Mouse (Mus musculus) MEL (cell line): ENCODE results near the gene Gm340. TPM values are rescaled to one million over a fixed set of nuclear protein-coding genes. Genes with fewer than 3 reads are reported as not detected.

Source experiments
- DNase-seq: peaks from one replicate; pipeline ENCODE4 v3.0.0; 2011; ENCODE audit warnings: low read depth, low spot score
- H3K27ac ChIP-seq: 2 replicates; pipeline ENCODE4 v1.5.1; 2012; ENCODE audit warnings: low read depth, mild to moderate bottlenecking, control low read depth, low read length, moderate library complexity; ENCODE audit not compliant: control insufficient read depth
- H3K27me3 ChIP-seq, 2 experiments: fragments of 150-350 bp in 1 of 2; sonication (generic) in 1 of 2; 2 replicates each; pipeline ENCODE4 v1.6.1; 2012; ENCODE audit warnings: low read length in 2 of 2, mild to moderate bottlenecking in 2 of 2, improper control_type of control experiment in 1 of 2, moderate library complexity in 1 of 2; ENCODE audit not compliant: insufficient read depth in 2 of 2, control insufficient read depth in 1 of 2
- H3K36me3 ChIP-seq, 2 experiments: 2 replicates each; pipeline ENCODE4 v1.6.1; 2012 to 2014; ENCODE audit warnings: low read length in 2 of 2, improper control_type of control experiment in 1 of 2, inconsistent platforms in 1 of 2, mild to moderate bottlenecking in 1 of 2; ENCODE audit not compliant: insufficient read depth in 2 of 2, control insufficient read depth in 1 of 2
- H3K4me1 ChIP-seq, 2 experiments: fragments of 150-350 bp in 1 of 2; sonication (generic) in 1 of 2; 2 replicates each; pipeline ENCODE4 v1.6.1; 2012; ENCODE audit warnings: low read length in 2 of 2, improper control_type of control experiment in 1 of 2, mild to moderate bottlenecking in 1 of 2; ENCODE audit not compliant: insufficient read depth in 2 of 2, control insufficient read depth in 1 of 2
- H3K4me3 ChIP-seq, 2 experiments: fragments of 150-350 bp in 1 of 2; sonication (generic) in 1 of 2; 2 replicates each; pipeline ENCODE4 v1.5.1; 2012; ENCODE audit warnings: low read depth in 2 of 2, low read length in 2 of 2, mild to moderate bottlenecking in 2 of 2, moderate library complexity in 2 of 2, control low read depth in 1 of 2, improper control_type of control experiment in 1 of 2; ENCODE audit not compliant: control insufficient read depth in 1 of 2, insufficient read depth in 1 of 2
- H3K79me2 ChIP-seq: 2 replicates; pipeline ENCODE4 v1.6.1; 2012; ENCODE audit warnings: mild to moderate bottlenecking, low read length, moderate library complexity; ENCODE audit not compliant: control insufficient read depth, poor library complexity, insufficient read depth
- H3K9ac ChIP-seq: 2 replicates; pipeline ENCODE4 v1.6.1; 2012; ENCODE audit warnings: low read depth, mild to moderate bottlenecking, control low read depth, low read length, moderate library complexity; ENCODE audit not compliant: control insufficient read depth, poor library complexity, severe bottlenecking
- H3K9me3 ChIP-seq: fragments of 150-350 bp; sonication (generic); replicated peaks from 2 replicates; pipeline ENCODE4 v1.6.1; 2012; ENCODE audit warnings: mild to moderate bottlenecking, low read length, improper control_type of control experiment, moderate library complexity; ENCODE audit not compliant: insufficient read depth
- CTCF ChIP-seq, 3 experiments: IDR thresholded peaks in 2 of 3; conservative IDR thresholded peaks in 1 of 3; 2 replicates each; pipeline ENCODE4 v1.5.1; 2011 to 2012; ENCODE audit warnings: low read length in 3 of 3, low read depth in 2 of 3, mild to moderate bottlenecking in 2 of 3, improper control_type of control experiment in 1 of 3, inconsistent platforms in 1 of 3, mixed read lengths in 1 of 3, moderate library complexity in 1 of 3; ENCODE audit not compliant: control insufficient read depth in 1 of 3, insufficient read depth in 1 of 3, poor library complexity in 1 of 3, severe bottlenecking in 1 of 3
- ELF1 ChIP-seq: IDR thresholded peaks from 2 replicates; pipeline ENCODE4 v1.6.1; 2014; ENCODE audit warnings: low read depth, mild to moderate bottlenecking, inconsistent platforms, low read length, improper control_type of control experiment, moderate library complexity
- EP300 ChIP-seq, 2 experiments: IDR thresholded peaks; 2 replicates each; pipeline ENCODE4 v1.6.1; 2011; ENCODE audit warnings: improper control_type of control experiment in 2 of 2, low read length in 2 of 2, low read depth in 1 of 2, mild to moderate bottlenecking in 1 of 2
- ETS1 ChIP-seq: IDR thresholded peaks from 2 replicates; pipeline ENCODE4 v1.6.1; 2012; ENCODE audit warnings: low read depth, mild to moderate bottlenecking, inconsistent platforms, low read length, improper control_type of control experiment, moderate library complexity
- GABPA ChIP-seq: IDR thresholded peaks from 2 replicates; pipeline ENCODE4 v1.6.1; 2012; ENCODE audit warnings: low read depth, mild to moderate bottlenecking, inconsistent platforms, low read length, improper control_type of control experiment, moderate library complexity
- GATA1 ChIP-seq: IDR thresholded peaks from 2 replicates; pipeline ENCODE4 v1.6.1; 2011; ENCODE audit warnings: low read depth, low read length, improper control_type of control experiment
- JUND ChIP-seq: IDR thresholded peaks from 2 replicates; pipeline ENCODE4 v1.6.1; 2011; ENCODE audit warnings: low read depth, mild to moderate bottlenecking, improper control_type of control experiment, low read length
- KAT2A ChIP-seq: conservative IDR thresholded peaks from 2 replicates; pipeline ENCODE4 v1.6.1; 2012; ENCODE audit warnings: low read depth, low read length, improper control_type of control experiment, inconsistent platforms
- MAFK ChIP-seq: IDR thresholded peaks from 2 replicates; pipeline ENCODE4 v1.6.1; 2011; ENCODE audit warnings: low read depth, mild to moderate bottlenecking, low read length, improper control_type of control experiment, borderline replicate concordance
- MAX ChIP-seq: IDR thresholded peaks from 2 replicates; pipeline ENCODE4 v1.6.1; 2011; ENCODE audit warnings: low read length, improper control_type of control experiment
- MAZ ChIP-seq: IDR thresholded peaks from 2 replicates; pipeline ENCODE4 v1.6.1; 2012; ENCODE audit warnings: low read depth, mild to moderate bottlenecking, inconsistent platforms, low read length, improper control_type of control experiment
- MXI1 ChIP-seq: IDR thresholded peaks from 2 replicates; pipeline ENCODE4 v1.6.1; 2011; ENCODE audit warnings: mild to moderate bottlenecking, low read depth, low read length, improper control_type of control experiment
- MYC ChIP-seq: IDR thresholded peaks from 2 replicates; pipeline ENCODE4 v1.6.1; 2011; ENCODE audit warnings: low read depth, mild to moderate bottlenecking, low read length, improper control_type of control experiment, moderate library complexity
- NRF1 ChIP-seq: IDR thresholded peaks from 2 replicates; pipeline ENCODE4 v1.6.1; 2014; ENCODE audit warnings: low read depth, mild to moderate bottlenecking, inconsistent platforms, low read length, improper control_type of control experiment, moderate library complexity; ENCODE audit not compliant: poor library complexity, insufficient read depth, severe bottlenecking
- POLR2A ChIP-seq, 2 experiments: IDR thresholded peaks; 2 replicates each; pipeline ENCODE4 v1.6.1; 2011 to 2012; ENCODE audit warnings: low read length in 2 of 2, mild to moderate bottlenecking in 2 of 2, control low read depth in 1 of 2, improper control_type of control experiment in 1 of 2, low read depth in 1 of 2, moderate library complexity in 1 of 2; ENCODE audit not compliant: control insufficient read depth in 1 of 2, insufficient read depth in 1 of 2, poor library complexity in 1 of 2
- POLR2AphosphoS2 ChIP-seq: IDR thresholded peaks from 2 replicates; pipeline ENCODE4 v1.6.1; 2011; ENCODE audit warnings: low read length, improper control_type of control experiment
- POLR2AphosphoS5 ChIP-seq: IDR thresholded peaks from 2 replicates; pipeline ENCODE4 v1.6.1; 2012; ENCODE audit warnings: low read depth, borderline replicate concordance, mild to moderate bottlenecking, inconsistent platforms, low read length, moderate library complexity, mixed read lengths
- RAD21 ChIP-seq: IDR thresholded peaks from 2 replicates; pipeline ENCODE4 v1.6.1; 2011; ENCODE audit warnings: mild to moderate bottlenecking, low read depth, low read length, improper control_type of control experiment
- RCOR1 ChIP-seq: IDR thresholded peaks from 2 replicates; pipeline ENCODE4 v1.6.1; 2012; ENCODE audit warnings: low read depth, mild to moderate bottlenecking, inconsistent platforms, low read length, improper control_type of control experiment
- SIN3A ChIP-seq: IDR thresholded peaks from 2 replicates; pipeline ENCODE4 v1.6.1; 2012; ENCODE audit warnings: low read length, improper control_type of control experiment, inconsistent platforms
- TAL1 ChIP-seq: IDR thresholded peaks from 2 replicates; pipeline ENCODE4 v1.6.1; 2012; ENCODE audit warnings: mild to moderate bottlenecking, inconsistent platforms, low read length, moderate library complexity, mixed read lengths
- TCF12 ChIP-seq: IDR thresholded peaks from 2 replicates; pipeline ENCODE4 v1.6.1; 2014; ENCODE audit warnings: low read depth, mild to moderate bottlenecking, inconsistent platforms, low read length, improper control_type of control experiment, moderate library complexity
- USF1 ChIP-seq: IDR thresholded peaks from 2 replicates; pipeline ENCODE4 v1.6.1; 2014; ENCODE audit warnings: low read depth, mild to moderate bottlenecking, inconsistent platforms, low read length, improper control_type of control experiment, moderate library complexity
- ZC3H11A ChIP-seq: IDR thresholded peaks from 2 replicates; pipeline ENCODE4 v1.6.1; 2012; ENCODE audit warnings: low read depth, mild to moderate bottlenecking, inconsistent platforms, low read length, improper control_type of control experiment
- ZKSCAN1 ChIP-seq: IDR thresholded peaks from 2 replicates; pipeline ENCODE4 v1.6.1; 2012; ENCODE audit warnings: low read depth, mild to moderate bottlenecking, inconsistent platforms, low read length, improper control_type of control experiment, moderate library complexity
- polyA plus RNA-seq, 2 experiments: library from polyadenylated mRNA; stranded (reverse) in 1 of 2; unstranded in 1 of 2; fragments of >175 nt in 1 of 2; fragments of >200 nt in 1 of 2; gene quantifications; 2 replicates each; pipeline versions ENCODE4 v1.2.1 to v1.2.4; 2012; ENCODE audit warnings: low replicate concordance in 2 of 2, low read depth in 1 of 2; ENCODE audit not compliant: insufficient read length in 2 of 2, insufficient read depth in 1 of 2, missing spikeins in 1 of 2
- total RNA-seq: library from RNA; depleted of rRNA; stranded (reverse); fragments of 300-350 nt; gene quantifications from 2 replicates; pipeline ENCODE4 v1.2.3, GENCODE M21; 2012

The Gm340 gene
- total and polyA plus RNA-seq, 3 experiments, result 11.0 to 38.9 (median 17.4) TPM

DNA sequence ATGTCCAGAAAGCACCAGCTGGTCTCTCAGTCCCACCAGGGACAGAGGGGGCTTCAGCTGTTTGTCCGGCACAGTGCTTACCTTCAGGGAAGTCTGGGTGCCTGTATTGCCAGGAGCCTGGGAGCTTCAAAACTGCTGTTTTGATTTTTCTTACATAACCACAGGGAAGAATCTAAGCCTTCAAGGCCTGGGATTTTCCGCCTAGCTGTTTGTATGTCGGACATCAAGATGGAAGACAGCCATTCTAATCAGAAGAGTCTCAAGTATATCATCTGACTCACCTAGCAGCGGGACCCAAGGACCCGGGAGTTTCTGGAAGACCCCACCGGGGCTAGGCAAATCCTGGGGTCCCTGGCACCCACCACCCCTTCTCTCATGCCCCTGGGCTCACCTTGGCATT, 34.1 kb downstream of the Gm340 start:
- no peak for DNase-seq
- Histone ChIP-seq H3K27ac (no peak overlapping the region), H3K27me3 (peaks cover 9 to 19% of the 10 kb centered on the region in 2 experiments), H3K4me1 (no peaks in the 10 kb centered on the region), H3K36me3 (no peaks in the 10 kb centered on the region), H3K9me3 (no peaks in the 10 kb centered on the region), H3K79me2 (no peaks in the 10 kb centered on the region), H3K4me3 (no peak overlapping the region), H3K9ac (no peak overlapping the region)
- TF ChIP-seq RAD21 (no peak), RCOR1 (no peak), EP300 (IDR thresholded peaks at IDR 0.05; ENCODE audit: low read depth in 1 of 2, low read length in 2 of 2) (no peak), ETS1 (no peak), MAX (no peak), KAT2A (no peak), MXI1 (no peak), CTCF (IDR thresholded peaks at IDR 0.05 in 2 of 3, conservative IDR thresholded peaks at IDR 0.05 in 1 of 3; ENCODE audit: control insufficient read depth in 1 of 3, insufficient read depth in 1 of 3, low read depth in 2 of 3, low read length in 3 of 3, poor library complexity in 1 of 3, severe bottlenecking in 1 of 3) (no peak), GABPA (no peak), POLR2AphosphoS2 (no peak), GATA1 (no peak)

DNA sequence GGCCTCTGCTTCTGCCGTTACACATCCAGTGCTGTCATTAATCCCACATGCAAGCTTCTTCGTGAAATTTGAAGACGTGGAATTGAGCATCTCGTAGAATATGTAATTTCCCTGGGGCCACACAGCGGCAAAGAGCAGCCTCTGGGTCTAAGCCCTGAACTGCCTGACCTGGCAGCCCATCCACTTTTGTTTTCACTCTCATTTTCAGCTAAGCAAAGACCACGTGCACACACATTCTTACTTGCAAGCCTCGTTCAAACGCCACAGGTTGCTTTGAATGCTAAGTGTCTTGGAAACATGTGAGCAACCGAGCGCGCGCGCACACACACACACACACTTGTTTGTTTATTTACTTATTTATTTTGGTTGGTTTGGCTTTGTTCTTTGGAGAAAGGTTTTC, 34.9 kb downstream of the Gm340 start:
- Histone ChIP-seq H3K27me3 (peaks cover 9 to 19% of the 10 kb centered on the region in 2 experiments), H3K9me3 (no peaks in the 10 kb centered on the region), H3K27ac (no peak overlapping the region), H3K9ac (no peak overlapping the region), H3K4me1 (no peaks in the 10 kb centered on the region), H3K36me3 (no peaks in the 10 kb centered on the region), H3K79me2 (no peaks in the 10 kb centered on the region), H3K4me3 (no peak overlapping the region)
- no peak for DNase-seq
- TF ChIP-seq MAFK, result no peak
- TF ChIP-seq ZKSCAN1, result no peak
- TF ChIP-seq NRF1, result no peak
- TF ChIP-seq MYC, result no peak
- TF ChIP-seq POLR2AphosphoS5, result no peak

DNA sequence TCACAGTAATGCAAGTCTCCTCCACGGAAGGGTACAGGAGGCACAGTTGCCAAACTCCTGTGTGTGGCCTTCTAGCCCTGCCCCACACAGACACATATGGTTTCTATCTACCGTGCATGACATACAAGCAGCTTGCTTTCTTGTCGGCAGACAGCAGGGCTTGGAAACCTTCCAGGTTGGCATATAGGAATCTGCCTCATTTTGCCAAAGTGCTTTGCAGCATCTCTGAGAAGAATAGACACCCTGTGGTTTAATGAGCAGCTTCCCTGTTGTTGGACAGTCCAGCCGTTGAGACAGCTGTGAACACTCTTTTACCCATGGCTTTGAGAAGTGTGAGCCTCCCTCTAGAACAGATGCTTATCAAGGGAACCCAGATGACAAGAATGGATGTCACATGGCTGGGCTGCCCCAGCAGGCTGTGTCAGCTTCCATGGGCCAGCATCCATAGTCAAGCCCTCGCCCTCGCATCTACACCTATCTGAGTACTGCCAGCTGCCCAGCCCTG, 36.0 kb downstream of the Gm340 start:
- Histone ChIP-seq H3K79me2 (no peaks in the 10 kb centered on the region), H3K9ac (no peak overlapping the region), H3K4me3 (no peak overlapping the region), H3K9me3 (no peaks in the 10 kb centered on the region), H3K27me3 (peaks cover 10 to 17% of the 10 kb centered on the region in 2 experiments), H3K27ac (no peak overlapping the region), H3K36me3 (no peaks in the 10 kb centered on the region), H3K4me1 (no peaks in the 10 kb centered on the region)
- peak; percentile 16 for DNase-seq
- no peak for TF ChIP-seq MAZ
- no peak for TF ChIP-seq TAL1
- no peak for TF ChIP-seq CTCF (IDR thresholded peaks at IDR 0.05 in 2 of 3, conservative IDR thresholded peaks at IDR 0.05 in 1 of 3; ENCODE audit: control insufficient read depth in 1 of 3, insufficient read depth in 1 of 3, low read depth in 2 of 3, low read length in 3 of 3, poor library complexity in 1 of 3, severe bottlenecking in 1 of 3)
- no peak for TF ChIP-seq MAFK
- TF ChIP-seq SIN3A, result no peak
- no peak for TF ChIP-seq POLR2A (IDR thresholded peaks at IDR 0.05; ENCODE audit: control insufficient read depth in 1 of 2, insufficient read depth in 1 of 2, low read depth in 1 of 2, low read length in 2 of 2, poor library complexity in 1 of 2)
- no peak for TF ChIP-seq JUND
- TF ChIP-seq USF1, result no peak
- no peak for TF ChIP-seq TCF12
- no peak for TF ChIP-seq ZC3H11A
- no peak for TF ChIP-seq ETS1
- TF ChIP-seq GABPA, result no peak
- no peak for TF ChIP-seq ELF1
- TF ChIP-seq NRF1, result no peak
